Mouse (Mus musculus): ENCODE measurements around the gene Klk1b4. TPM values are rescaled to one million over a fixed set of nuclear protein-coding genes. Genes with fewer than 3 reads are reported as not detected.
"Not testable (repeated sequence)": the region's sequence is repeated elsewhere in the genome, so short reads cannot be mapped to it uniquely, and the experiment has no call there.

The Klk1b4 gene
- polyA plus RNA-seq, 1 experiment from 2014 or later = not detected

DNA sequence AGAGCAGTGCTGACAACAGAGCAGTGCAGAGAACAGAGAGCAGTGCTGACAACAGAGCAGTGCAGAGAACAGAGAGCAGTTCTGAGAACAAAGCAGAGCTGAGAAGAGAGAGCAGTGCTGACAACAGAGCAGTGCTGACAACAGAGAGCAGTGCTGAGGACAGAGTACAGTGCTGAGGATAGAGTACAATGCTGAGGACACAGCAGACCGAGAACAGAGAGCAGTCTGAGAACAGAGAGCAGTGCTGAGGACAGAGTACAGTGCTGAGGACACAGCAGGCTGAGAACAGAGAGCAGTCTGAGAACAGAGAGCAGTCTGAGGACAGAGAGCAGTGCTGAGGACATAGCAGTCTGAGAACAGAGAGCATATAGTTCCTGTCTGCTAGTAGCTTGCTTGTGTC is 33.5 kb downstream of the Klk1b4 start:
- Histone ChIP-seq H3K27ac (no peak overlapping the region), H3K36me3 (no peaks in the 10 kb centered on the region), H3K4me1 (replicated peaks) (peaks cover 7% of the 10 kb centered on the region), H3K4me3 (replicated peaks) (no peak overlapping the region), H3K4me2 (replicated peaks) (no peak overlapping the region), H3K9me3 (no peaks in the 10 kb centered on the region), H3K9ac (replicated peaks) (no peak overlapping the region), H3K27me3 (no peaks in the 10 kb centered on the region)
- no peak for ATAC-seq
- WGBS = 79% methylated on average over 1 of the region's 1 CpGs

DNA sequence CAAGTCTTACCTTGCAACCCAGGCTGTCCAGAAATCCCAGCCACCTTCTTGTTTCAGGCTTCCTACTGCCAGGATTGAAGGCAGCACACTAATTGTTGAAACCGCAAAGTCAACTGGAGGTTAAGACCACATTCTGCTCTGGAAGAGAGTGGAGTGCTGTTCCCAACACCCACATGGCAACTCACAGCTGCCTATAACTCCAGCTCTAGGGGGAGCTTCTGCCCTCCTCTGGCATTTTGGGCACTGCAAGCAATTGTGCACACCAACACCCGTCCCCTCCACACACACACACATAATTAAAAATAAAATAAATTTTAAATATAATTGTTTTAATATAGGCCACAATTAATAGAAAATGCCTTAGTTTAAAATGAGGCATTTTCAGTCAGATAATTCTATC is 33.9 kb downstream of the Klk1b4 start:
- 72% methylated on average over 2 of the region's 2 CpGs for WGBS

DNA sequence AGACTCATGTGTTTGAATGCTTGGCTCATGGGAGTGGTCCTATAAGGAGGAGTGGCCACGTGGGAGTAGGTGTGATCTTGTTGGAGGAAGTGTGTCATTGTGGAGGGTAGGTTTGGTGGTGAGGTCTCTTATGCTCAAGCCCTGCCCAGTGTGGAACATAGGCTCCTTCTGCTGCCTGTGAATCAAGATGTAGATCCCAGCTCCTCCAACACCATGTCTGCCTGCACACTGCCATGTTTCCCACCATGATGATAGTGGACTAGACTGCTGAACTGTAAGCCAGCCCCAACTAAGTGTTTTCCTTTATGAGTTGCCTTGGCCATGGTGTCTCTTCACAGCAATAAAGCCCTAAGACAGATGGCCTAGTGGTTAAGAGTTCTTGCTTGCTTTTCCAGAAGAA is 36.8 kb downstream of the Klk1b4 start:
- H3K27me3 ChIP-seq = no peaks in the 10 kb centered on the region
- H3K27ac ChIP-seq = no peak overlapping the region
- no peak overlapping the region for H3K4me2 ChIP-seq (replicated peaks)
- ATAC-seq = no peak
- H3K36me3 ChIP-seq = peaks cover 11% of the 10 kb centered on the region
- no peak overlapping the region for H3K9ac ChIP-seq (replicated peaks)
- H3K9me3 ChIP-seq = no peaks in the 10 kb centered on the region
- 71% methylated on average over 1 of the region's 1 CpGs for WGBS
- H3K4me1 ChIP-seq (replicated peaks) = peaks cover 27% of the 10 kb centered on the region
- H3K4me3 ChIP-seq (replicated peaks) = no peak overlapping the region

More for the DNA sequence above, 33.9 kb downstream of the Klk1b4 start:
- H3K4me1 ChIP-seq (replicated peaks) = peaks cover 9% of the 10 kb centered on the region
- no peak overlapping the region for H3K27ac ChIP-seq
- no peaks in the 10 kb centered on the region for H3K9me3 ChIP-seq
- no peak overlapping the region for H3K9ac ChIP-seq (replicated peaks)
- no peak for ATAC-seq
- no peaks in the 10 kb centered on the region for H3K36me3 ChIP-seq
- no peak overlapping the region for H3K4me3 ChIP-seq (replicated peaks)
- H3K4me2 ChIP-seq (replicated peaks) = no peak overlapping the region
- H3K27me3 ChIP-seq = no peaks in the 10 kb centered on the region

DNA sequence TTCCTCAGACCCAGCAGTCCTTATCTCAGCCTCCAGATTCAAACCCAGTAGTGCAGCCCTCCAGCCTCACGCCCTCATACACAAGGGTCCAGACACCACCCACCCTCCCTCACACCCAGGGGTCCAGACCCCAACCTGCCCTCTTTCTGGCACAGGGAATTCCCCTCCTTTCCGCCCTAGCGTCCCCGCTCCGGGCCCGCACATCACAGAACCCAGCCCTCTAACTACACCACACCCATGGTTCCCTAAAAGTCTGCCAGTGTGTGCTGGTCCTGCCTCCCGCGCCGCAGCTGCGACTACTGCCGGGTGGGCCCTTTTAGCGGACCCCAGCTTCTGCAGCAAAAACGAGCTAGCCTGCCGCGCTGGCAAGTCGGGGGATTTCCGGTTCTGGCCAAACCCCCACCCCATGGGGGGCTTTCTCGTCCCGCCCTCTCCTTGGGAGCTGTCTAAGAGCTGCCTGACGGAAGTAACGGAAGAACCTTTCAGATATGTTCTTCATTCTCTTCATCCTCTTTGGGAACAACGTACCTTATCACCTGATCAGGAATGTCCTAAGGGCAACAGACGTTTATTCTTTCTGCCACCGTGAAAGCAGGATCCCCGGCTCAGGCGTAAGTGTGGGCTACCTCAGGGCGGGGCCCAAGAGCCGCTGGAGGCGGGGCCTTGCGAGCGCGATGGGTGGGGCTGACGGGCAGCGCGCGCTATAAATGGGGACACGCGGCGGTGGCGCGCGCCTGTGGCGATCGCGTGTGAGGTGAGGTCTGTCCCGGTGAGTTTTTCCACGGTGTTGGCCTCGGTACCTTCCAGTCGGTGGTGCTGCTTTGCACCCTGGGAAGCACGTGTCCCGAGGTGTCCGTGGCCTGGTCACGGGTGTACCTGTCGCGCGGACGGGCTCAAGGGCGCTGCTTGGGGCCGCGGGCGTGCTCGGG is 39.1 kb downstream of the Klk1b4 start, which contains the start of the genes 1700028J19Rik and 2410002F23Rik:
Gene 1700028J19Rik (minus strand): TSS at position 641 of the 929 bp plus-strand sequence.
Gene 2410002F23Rik (plus strand): TSS at position 668 of the 929 bp plus-strand sequence.
- peak within 1 kb of the TSS; percentile 94 for H3K27ac ChIP-seq
- H3K9ac ChIP-seq (replicated peaks) = peak within 1 kb of the TSS; percentile 92
- H3K4me3 ChIP-seq (replicated peaks) = peak within 1 kb of the TSS; percentile 90
- ATAC-seq = peak; percentile 88
- H3K27me3 ChIP-seq = no peaks in the 10 kb centered on the region
- H3K4me2 ChIP-seq (replicated peaks) = peak within 1 kb of the TSS; percentile 82
- no peaks in the 10 kb centered on the region for H3K9me3 ChIP-seq
- WGBS = under 1% methylated on average over 62 of the region's 62 CpGs
- peaks cover 40% of the 10 kb centered on the region for H3K4me1 ChIP-seq (replicated peaks)
- H3K36me3 ChIP-seq = peaks cover 33% of the 10 kb centered on the region

DNA sequence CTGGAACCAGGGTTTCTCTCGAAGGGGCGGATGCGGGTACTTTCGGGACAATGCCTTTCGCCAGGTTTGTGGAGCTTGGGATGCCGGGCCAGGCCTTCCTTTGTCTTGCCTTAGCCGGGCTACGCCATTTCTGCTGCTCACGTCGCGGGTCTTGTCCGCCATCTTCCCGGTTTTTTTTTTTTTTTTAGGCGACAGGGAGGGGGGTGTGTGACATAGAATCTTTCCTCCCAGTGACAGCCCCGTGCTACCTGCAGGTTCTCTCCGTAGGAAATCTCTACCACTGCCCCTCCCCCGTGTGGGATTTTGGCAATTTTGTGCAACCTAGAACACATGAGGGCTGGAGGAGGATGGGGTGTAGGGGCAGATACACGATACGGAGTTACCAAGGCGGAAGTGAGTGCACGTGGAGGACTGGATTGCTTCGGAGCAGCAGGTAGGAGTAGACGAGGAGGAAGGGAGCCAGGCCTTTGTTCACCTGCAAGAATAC is 39.8 kb downstream of the Klk1b4 start:
- H3K4me2 ChIP-seq (replicated peaks) = peak overlapping the region; percentile 82
- peak overlapping the region; percentile 94 for H3K27ac ChIP-seq
- H3K27me3 ChIP-seq = no peaks in the 10 kb centered on the region
- peak; percentile 16 for ATAC-seq
- peaks cover 40% of the 10 kb centered on the region for H3K4me1 ChIP-seq (replicated peaks)
- peak overlapping the region; percentile 90 for H3K4me3 ChIP-seq (replicated peaks)
- peak overlapping the region; percentile 92 for H3K9ac ChIP-seq (replicated peaks)
- WGBS = 0% methylated on average over 23 of the region's 23 CpGs
- peaks cover 37% of the 10 kb centered on the region for H3K36me3 ChIP-seq
- no peaks in the 10 kb centered on the region for H3K9me3 ChIP-seq

DNA sequence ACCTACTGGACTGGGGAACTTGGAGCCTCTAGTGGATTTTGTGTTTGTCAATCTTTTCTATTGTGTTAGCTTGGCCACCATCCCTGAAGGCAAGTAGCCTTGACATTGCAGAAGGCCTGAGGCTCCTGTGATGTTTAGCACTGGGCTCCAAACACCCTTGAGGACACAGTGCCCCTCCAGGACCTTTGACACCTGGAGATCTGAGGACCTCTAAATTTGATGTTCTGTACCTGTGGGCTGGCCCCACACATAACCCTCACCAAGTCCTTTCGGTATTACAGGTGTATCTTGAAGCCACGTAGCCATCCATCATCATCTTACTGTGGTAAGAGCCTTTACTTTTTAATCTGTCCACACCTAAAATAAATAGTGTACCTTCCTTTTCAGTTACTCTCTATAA is 40.7 kb downstream of the Klk1b4 start:
- H3K36me3 ChIP-seq = peaks cover 47% of the 10 kb centered on the region
- H3K4me1 ChIP-seq (replicated peaks) = peaks cover 48% of the 10 kb centered on the region
- no peaks in the 10 kb centered on the region for H3K27me3 ChIP-seq
- H3K9ac ChIP-seq (replicated peaks) = peak overlapping the region; percentile 92
- peak overlapping the region; percentile 90 for H3K4me3 ChIP-seq (replicated peaks)
- no peaks in the 10 kb centered on the region for H3K9me3 ChIP-seq
- WGBS = 97% methylated on average over 2 of the region's 2 CpGs
- H3K27ac ChIP-seq = no peak overlapping the region
- no peak for ATAC-seq
- peak overlapping the region; percentile 82 for H3K4me2 ChIP-seq (replicated peaks)

DNA sequence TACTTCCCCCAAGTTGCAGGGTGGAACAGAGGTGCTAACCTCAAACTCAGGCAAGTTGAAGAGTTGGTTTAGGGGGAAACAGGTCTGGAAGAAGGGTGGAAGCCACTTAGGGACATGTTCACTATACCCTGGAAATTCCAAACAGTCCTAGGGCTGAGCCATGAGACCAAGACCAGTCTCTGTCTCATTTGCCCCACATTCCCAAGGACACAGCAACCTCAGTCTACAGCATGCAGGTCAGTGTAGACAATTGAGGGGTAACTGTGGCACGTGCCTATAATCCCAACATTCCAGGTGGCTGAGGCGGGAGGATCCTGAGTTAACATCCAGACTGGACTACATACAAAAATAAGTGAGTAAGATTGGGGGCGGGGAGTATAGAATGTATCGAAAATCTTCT is 42.0 kb downstream of the Klk1b4 start:
- Histone ChIP-seq H3K27ac (no peak overlapping the region), H3K4me3 (replicated peaks) (no peak overlapping the region), H3K4me2 (replicated peaks) (no peak overlapping the region), H3K27me3 (no peaks in the 10 kb centered on the region), H3K9me3 (no peaks in the 10 kb centered on the region), H3K36me3 (peaks cover 59% of the 10 kb centered on the region), H3K4me1 (replicated peaks) (peaks cover 50% of the 10 kb centered on the region), H3K9ac (replicated peaks) (no peak overlapping the region)
- 97% methylated on average over 4 of the region's 4 CpGs for WGBS
- ATAC-seq = no peak

DNA sequence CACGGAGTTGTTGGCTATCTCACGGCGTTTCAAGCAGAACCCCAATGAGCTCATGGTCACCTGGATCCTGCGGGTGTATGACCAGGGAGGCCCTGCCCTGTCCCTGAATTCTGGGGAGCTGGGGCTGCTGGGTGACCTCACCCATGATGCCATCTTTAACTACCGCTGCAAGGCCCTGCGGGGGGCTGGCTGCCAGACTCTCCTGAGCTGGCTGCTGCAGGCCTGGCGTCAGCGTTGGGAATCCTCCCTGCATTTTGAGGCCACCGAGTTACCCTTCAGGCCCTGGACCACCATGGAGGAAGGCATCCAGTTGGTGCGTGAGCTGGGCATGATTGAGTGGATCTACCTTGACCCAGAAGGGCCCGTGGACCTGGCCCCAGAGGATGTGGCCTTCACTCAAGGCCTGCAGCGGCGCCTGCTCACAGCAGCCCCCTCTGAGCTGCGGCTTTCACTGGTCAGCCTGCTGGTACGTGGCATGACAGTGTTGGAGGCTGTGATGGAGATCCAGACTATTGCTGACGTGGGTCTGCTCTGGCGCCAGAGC is 43.6 kb downstream of the Klk1b4 start:
- H3K4me2 ChIP-seq (replicated peaks); H3K27ac ChIP-seq; H3K27me3 ChIP-seq; H3K4me3 ChIP-seq (replicated peaks); H3K9ac ChIP-seq (replicated peaks); ATAC-seq; H3K9me3 ChIP-seq: not testable (repeated sequence)
- H3K4me1 ChIP-seq (replicated peaks) = peaks cover 42% of the 10 kb centered on the region
- 93% methylated on average over 17 of the region's 17 CpGs for WGBS
- H3K36me3 ChIP-seq = peaks cover 70% of the 10 kb centered on the region

DNA sequence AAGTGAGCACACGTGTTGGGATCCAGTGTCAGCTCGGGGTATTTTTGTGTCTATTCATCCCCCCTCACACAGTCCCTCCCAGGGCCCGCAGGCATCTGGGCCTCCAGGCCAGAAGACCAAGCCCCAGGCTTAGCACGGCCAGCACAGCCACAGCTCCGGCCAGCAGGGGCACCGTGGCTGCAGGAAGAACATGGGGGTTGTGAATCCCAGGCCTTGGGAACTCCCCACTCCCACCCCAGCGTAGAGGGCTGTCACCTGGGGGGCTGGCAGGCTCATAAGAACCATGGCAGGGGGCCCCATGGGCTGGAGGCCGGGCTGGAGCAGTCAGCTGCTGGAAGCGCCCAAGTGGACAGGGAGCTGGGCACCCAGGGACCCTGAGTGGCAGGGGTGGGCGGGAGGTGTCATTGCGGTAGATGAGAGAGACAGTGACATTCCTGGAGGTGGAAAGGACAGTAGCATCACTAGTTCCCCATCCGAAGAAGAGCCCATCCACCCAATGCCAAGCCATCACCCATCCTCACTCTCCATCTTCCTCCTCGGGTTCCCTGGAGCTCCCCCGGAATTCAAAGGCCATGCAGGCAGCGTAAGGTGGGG is 45.9 kb downstream of the Klk1b4 start:
- no peak for ATAC-seq
- Histone ChIP-seq H3K4me3 (replicated peaks) (no peak overlapping the region), H3K4me2 (replicated peaks) (no peak overlapping the region), H3K4me1 (replicated peaks) (peaks cover 33% of the 10 kb centered on the region), H3K27ac (peak overlapping the region; percentile 14; the same call in 1 of the 2 replicates), H3K9me3 (no peaks in the 10 kb centered on the region), H3K36me3 (peaks cover 67% of the 10 kb centered on the region), H3K27me3 (no peaks in the 10 kb centered on the region), H3K9ac (replicated peaks) (0 out of 2 replicates have a peak overlapping the region, but pooled peaks have one; percentile 42)
- 70% methylated on average over 15 of the region's 15 CpGs for WGBS

DNA sequence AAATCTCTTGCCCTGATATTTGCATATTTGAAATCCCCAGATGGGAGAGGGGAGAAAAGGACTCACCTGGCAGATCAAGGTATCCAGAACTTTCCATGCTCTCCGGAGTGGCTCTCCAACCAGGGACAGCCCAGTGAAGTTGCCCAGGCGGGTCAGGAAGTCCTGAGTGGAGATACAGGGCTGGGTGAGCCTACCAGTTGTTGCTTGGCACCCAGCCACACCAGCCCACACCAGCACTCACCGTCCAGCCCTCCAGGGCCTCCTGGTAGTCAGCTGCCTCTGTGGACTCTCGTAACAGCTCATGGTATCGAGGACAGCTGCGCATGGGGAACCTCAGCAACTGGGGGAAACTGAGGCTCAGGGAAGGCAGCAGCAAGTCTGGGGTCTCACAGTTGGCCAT is 47.7 kb downstream of the Klk1b4 start:
- peaks cover 16% of the 10 kb centered on the region; the same call in 1 of the 2 replicates for H3K4me1 ChIP-seq (replicated peaks)
- no peak for ATAC-seq
- no peak overlapping the region for H3K27ac ChIP-seq
- no peak overlapping the region for H3K4me2 ChIP-seq (replicated peaks)
- WGBS = 87% methylated on average over 6 of the region's 6 CpGs
- H3K27me3 ChIP-seq = no peaks in the 10 kb centered on the region
- H3K36me3 ChIP-seq = peaks cover 50% of the 10 kb centered on the region
- no peaks in the 10 kb centered on the region for H3K9me3 ChIP-seq
- no peak overlapping the region for H3K4me3 ChIP-seq (replicated peaks)
- no peak overlapping the region for H3K9ac ChIP-seq (replicated peaks)

DNA sequence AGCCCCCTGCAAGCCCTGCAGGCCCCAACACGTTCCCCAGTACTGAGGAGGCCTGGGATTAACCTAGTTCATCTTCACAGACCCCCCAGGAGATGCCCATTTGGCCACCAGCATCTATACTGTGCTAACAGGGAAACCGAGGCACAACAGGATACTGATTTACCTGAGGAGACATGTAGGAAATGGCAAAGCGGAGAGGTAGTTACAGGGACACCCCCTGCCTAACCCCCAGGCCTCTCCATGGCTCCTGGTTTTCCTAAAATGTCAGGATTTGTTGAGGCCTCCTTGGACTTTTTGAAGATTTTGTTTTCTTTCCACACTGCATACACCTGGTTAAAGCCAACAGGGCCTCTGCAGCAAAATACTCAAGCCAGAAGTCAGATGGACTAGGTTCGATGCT is 50.0 kb downstream of the Klk1b4 start, which contains the start of gene Acp4:
Gene Acp4 (minus strand): TSS at position 101 of the 400 bp plus-strand sequence.
- 80% methylated on average over 4 of the region's 4 CpGs for WGBS
- Histone ChIP-seq H3K27me3 (peaks cover 10% of the 10 kb centered on the region; the same call in 1 of the 2 replicates), H3K4me1 (replicated peaks) (0 out of 2 replicates have a peak, but pooled peaks cover 8% of the 10 kb centered on the region)

More for the DNA sequence above, 50.0 kb downstream of the Klk1b4 start, which contains the start of gene Acp4:
- Histone ChIP-seq H3K36me3 (peaks cover 30% of the 10 kb centered on the region), H3K27ac (no peak within 1 kb of the TSS), H3K9ac (replicated peaks) (no peak within 1 kb of the TSS), H3K4me3 (replicated peaks) (no peak within 1 kb of the TSS), H3K9me3 (no peaks in the 10 kb centered on the region), H3K4me2 (replicated peaks) (no peak within 1 kb of the TSS)
- no peak for ATAC-seq
